Mouse (Mus musculus) mature B cell (primary cell): ENCODE results near the gene Ddi2.
"Not testable (repeated sequence)": the region's sequence is repeated elsewhere in the genome, so short reads cannot be mapped to it uniquely, and the experiment has no call there.

ENCODE experiments used
- in situ Hi-C: fragments of 300-500 bp; cut with MboI; formaldehyde crosslinking; loops from 2 replicates; pipeline ENCODE4 v1.14.3; 2019

The Ddi2 gene

DNA sequence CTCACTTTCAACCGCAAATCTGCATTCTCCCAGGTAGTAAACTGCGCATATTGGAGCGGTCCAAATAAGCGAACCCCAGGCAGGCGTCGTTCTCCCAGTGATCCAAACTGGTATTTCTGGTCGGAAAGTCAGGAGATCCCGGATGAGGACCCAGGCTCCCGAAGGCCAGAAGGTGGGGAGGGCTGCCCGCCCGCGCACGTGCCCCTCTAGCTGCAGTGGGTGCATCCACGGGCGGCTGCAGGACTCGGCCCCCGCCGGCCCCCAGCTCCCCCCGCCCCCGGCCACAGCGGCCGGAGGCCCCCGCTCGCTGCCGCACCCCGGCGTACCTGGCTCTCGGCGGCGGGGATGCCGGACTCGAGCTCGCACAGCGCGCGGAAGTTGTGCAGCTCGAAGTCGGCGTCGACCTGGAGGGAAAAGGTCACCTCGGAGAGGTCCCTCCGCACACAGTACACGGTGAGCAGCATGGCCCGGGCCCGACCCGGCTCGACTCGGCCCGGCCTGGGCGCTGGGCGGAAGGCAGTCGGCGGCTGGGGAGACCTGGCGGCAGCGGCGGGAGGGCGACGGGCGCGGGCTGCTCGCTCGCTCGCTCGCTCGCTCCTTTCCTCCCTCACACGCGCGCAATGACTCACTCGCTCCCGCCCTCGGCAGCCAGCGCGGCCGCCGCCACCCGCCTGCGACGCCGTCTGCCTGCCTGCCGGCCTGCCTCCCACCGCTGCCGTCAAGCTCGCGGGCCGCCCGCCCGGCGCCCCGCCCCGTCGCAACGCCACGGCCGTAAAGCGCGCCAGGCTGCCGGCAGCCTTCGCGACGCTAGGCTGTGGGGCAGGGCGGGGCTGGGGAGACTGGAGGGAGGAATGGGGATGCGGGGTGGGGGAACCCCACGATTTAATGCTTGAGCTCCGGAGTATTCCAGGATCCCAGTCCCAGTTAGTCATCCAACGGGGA is at the start of gene Ddi2:
Gene Ddi2 (minus strand): TSS at position 689 of the 942 bp plus-strand sequence.
- in situ Hi-C loops = loop anchor here (5.0 kb wide), 1 partner anchor 69 kb away; the partner anchor contains the start of genes Casp9 and Dnajc16

DNA sequence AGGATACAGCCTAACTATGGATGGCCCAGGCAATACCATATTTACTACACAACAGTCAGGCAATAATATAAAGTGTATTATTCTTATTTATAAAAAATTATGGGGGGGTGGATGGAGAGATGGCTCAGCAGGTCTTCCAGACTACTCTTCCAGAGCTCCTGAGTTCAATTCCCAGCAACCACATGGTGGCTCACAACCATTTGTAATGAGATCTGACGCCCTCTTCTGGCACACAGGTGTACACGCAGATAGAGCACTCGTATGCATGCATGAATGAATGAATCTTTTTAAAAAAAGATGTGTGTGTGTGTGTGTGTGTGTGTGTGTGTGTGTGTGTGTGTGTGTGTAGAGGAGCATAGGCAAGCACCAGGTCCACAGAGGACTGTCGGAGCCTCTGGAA is 49.8 kb upstream of the Ddi2 start:
- in situ Hi-C loops = not testable (repeated sequence)

DNA sequence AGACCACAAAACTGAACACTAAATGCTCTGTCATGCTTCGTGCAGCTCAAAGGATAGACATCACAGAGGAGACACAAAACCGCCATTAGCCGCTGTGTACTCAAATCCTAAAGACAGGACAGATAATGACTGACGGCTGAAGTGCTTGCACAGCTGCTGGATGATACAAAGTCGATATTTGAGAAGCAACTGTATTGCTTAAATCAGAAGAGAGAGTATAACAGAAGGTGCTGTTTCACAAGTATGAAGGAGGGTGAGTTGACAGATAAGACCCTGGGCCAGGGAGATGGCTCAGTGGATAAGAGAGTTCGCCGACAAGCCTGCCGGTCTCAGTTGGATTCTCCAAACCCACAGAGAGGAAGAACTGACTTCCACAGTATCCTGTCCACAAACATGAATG is 48.6 kb upstream of the Ddi2 start:
- in situ Hi-C loops = no loop called here

DNA sequence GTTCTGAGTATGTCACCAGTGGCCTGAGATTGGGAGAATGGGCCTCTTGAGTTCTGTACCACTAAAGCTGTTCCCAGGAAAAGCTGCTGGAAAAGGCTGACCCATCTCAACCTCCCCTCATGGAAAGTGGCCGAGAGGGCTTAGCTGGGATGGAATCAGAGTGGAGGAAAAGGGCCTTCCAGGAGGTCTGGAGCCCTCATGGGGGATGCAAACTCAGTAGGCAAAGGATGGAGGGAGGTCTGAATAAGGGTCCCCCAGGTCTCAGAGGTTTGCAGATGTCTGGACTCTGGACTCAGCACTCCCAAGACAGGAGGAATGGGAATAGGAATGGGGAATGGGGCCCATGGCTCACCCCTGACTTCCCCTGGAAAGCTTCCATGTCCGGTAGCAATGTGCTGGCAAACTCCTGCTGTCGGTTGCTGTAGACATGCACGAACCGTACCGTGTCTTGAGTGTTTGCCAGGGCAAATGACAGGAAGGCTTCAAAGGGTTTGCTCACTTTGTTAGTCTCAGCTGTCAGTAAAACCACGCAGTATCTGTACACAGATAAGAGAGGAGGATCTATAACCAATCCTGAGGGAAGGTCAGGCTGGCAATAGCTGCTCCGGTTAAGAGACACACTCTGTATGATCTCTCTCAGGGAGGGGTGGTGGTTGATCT is 46.4 kb upstream of the Ddi2 start:
- in situ Hi-C loops = no loop called here

DNA sequence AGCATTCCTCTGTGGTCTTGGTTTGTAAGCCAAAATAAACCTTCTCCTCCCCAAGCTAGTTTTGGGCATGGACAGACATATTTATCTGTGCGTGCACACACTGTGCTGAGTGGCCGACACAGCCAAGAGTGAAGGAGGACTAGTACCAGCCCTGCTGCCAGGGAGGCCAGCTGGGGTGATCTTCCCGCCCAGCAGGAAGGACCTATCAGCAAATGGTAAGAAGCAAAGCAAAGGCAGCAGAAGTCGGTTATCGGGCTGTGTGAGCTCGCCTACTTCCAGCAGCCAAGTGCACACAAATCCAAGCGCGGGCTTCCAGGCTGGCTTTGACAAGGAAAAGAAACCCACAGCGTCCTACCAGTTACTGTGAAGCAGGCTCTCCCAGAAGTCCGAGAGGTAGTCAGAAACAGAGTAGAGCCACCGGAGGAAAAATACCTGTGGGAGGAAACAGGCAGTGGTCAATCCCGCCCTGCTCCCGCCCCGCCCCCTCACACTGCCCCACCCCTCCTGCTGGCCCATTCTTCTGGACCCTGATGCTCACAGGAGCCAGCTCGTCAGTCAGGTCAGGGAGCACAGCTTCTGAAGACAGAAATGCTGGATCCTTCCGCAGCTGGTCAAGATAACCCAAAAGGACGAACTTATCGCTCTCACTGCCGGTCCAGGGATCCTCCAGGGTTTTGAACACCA is 44.3 kb upstream of the Ddi2 start:
- in situ Hi-C loops = no loop called here

DNA sequence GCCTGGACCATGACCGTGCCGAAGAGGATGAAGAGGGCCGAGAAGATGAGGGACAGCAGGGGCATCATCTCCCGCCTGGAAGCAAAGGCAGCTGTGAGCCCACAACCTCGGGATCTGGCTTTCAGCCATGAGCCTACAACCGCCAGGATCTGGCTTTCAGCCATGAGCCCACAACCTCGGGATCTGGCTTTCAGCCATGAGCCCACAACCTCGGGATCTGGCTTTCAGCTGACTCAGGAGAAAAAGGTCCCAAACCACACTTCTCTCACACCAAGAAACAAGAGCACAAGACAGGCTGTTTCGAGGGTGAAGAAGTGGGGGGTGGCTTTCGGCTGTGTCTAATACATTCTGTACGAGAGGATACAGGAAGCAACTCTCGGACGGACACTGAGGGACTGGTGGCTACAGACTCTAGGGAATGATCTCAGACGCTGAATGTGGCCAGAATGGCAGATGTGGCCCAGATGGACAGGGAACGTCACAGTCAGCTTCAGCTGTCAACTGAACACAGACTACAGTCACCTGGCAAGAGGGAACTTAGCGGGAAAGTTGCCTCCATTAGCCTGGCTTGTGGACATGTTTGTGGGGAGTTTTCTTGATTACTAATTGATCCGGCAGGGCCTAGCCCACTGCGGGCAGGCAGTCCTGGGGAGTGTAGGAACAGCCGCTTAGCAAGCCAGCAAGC is 43.6 kb upstream of the Ddi2 start:
- in situ Hi-C loops = no loop called here

DNA sequence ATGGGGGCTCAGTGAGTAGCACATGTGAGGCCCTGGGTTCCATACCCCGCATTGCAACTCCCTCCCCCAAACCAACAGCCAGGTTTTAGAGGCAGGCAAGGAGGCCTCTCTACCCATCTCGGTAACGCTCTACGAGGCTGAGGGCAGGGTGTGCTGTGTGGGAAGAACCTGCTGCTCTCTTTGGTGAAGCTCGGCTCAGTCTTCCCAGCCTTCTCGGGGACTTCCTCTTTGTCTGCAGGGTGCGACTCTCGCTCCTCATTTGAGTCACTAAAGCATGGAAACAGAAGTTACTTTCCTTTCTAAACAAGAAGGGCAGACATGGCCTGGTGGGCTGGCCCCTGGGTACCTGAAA is 43.1 kb upstream of the Ddi2 start:
- in situ Hi-C loops = no loop called here

DNA sequence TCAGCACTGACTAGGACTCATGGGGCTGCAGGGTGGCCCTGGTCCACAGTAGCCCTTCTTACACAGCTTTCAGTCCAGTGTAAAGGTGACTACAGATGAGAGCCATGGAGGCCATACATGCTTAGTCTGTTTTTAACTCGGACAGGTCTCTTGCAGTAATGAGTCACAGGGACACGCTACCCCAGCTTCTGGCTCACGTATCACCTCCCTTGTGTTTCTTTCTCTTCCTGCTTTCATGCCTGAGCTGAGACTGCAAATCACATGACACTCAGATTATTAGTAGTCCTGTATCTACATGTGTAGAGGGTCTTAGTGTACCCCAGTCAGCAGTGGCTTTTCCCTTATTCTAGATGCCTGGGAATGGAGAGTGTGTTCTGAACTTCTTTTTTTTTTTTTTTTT is 41.8 kb upstream of the Ddi2 start:
- in situ Hi-C loops = no loop called here

DNA sequence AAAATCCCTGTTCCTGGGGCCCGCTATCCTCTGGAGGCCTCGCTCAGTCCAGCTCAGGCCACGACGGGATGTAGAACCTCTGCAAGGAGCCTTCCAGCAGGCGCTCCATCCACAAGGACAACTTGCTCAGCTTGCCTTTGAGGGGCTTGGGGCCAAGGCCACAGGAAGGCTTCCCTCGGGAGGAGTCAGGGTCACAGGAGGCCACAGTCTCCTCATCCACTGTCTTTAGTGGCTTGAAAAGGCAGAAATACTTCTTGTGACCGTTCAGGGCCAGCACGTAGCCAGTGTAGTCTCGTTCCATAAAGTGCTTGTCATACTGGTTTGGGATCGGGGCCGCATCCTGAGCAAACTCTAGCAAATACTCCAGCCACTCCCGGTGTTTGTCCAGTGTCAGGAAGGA is 40.3 kb upstream of the Ddi2 start:
- in situ Hi-C loops = no loop called here

DNA sequence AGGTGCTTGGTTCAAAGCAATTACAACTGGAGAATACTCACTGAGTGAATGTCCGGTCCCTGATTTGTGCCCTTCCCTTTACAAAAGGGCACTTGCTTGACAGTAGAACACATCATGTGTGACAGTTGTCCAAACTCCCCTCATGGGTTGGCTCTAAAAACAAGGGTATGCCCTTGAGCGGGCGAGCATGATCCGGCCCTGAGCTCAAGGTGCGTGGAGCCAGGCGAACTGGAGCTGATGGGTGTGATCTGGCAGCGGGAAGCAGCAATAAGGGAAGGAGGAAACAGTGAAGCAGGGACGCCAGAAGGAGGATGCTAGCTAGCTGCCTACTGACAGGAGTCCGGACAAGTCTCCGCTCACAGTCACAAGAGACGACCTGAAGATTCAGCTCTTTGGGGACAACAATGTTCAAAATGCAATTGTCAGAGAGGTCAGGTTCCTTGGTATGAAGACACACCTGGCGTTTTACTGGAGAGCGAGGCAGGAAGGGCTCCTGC is 38.9 kb upstream of the Ddi2 start:
- in situ Hi-C loops = no loop called here

DNA sequence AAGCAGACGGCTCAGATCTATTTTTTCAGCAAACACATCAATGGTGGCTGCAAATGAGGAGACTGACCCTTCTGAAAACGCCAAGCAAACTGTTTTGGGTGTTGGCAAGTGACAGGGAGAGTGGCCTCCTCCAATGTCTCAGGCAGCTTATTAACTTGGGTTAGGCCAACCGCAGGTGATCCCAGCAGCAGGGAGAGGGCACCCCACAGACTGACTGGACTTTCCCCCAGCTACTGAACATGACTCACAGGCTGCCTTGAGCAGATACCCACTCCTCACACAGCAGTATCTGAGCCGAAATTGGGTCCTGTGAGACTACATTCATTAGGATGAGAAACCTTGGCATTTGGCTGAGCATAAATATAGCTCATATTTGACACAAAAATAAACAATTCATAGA is 37.7 kb upstream of the Ddi2 start:
- in situ Hi-C loops = no loop called here

DNA sequence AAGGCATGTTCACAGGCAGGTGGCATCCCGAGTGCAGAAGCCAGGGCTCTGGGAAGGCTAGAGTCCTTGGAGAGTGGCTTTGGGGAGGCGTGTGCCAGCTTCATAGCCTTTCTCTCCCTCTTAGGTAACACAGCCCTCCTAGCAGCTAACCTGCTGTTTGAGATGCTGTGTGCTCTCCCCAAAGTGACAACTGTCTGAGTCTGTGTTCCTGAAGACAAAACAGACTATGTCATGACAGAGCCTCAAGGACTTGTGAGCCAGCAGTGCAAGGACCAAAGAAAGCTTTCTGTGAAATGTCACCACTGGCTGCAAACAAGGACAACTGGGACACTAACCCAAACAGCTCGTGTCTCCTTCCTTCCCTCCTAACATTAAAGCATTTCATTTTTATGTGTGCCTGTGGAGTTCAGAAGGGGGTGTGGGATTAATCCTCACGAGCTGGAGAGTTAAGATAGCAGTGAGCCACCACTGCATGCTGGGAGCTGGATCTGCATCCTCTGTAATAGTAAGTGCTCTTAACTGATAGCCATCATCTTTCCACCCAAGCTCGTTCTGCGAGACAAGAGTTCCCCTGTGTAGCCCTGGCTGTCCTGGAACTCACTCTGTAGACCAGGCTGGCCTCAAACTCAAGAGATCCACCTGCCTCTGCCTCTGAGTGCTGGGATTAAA is 35.8 kb upstream of the Ddi2 start:
- in situ Hi-C loops = no loop called here

DNA sequence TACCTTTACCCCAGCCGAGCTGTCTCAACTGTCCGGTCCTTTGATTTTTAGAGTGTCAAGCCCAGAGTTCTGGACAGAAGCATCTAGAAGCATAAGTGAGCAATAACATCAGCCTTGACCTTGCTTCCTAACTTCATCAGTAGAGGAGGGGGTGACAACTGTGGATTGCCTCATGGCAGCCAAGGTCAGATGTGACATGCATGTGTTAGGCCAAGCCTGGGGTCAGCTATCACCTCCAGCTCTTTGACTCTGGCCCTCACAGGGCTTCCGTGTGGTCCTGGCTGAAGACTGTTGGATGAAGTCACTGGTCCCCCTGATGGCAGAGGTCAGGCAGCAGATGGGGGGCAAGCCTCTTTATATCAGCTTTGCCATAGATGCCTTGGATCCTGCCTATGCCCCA is 33.9 kb upstream of the Ddi2 start:
- in situ Hi-C loops = no loop called here

DNA sequence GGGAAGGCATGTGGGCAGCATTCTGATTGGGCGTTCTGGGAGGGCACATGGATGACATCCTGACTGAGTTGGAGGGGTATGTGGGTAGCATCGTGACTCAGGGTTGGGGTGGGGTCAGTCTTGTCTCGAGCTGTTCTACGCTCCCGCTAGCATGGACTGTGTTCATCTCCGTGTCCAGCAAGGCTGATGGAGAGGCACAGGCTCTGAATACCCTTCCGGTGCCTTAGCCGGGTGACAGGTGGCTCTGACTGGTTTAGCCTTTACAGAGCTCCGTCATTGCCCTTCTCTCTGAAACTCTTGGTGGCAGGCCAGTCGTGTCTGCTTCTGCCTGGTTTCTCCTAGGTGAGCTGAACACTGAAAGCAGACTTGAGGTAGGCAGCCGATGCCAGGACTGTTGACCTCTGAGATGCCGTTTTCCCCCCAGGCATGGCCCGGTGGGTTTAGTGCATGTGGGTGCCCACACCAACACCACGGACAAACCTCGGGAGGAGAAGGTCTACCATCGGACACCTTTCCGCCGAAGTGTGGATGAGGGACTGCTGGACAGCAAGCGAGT is 32.2 kb upstream of the Ddi2 start:
- in situ Hi-C loops = no loop called here

DNA sequence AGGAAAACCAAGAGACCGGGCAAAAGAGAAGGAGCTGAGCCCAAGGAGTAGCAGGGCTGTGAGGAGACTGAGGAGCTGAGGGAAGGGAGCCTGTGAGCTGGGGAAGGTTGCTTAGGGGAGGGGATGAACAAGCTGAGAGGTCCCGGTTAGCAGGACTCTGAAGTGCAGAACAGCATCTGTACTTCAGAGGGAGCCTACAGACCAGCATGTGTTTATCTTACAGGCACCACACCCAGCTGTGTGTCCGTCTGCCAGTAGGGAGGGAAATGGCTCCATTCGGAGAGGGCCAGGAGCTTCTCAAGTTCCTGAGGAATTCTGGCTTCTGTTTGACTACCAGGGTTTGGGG is 28.8 kb upstream of the Ddi2 start:
- in situ Hi-C loops = no loop called here

DNA sequence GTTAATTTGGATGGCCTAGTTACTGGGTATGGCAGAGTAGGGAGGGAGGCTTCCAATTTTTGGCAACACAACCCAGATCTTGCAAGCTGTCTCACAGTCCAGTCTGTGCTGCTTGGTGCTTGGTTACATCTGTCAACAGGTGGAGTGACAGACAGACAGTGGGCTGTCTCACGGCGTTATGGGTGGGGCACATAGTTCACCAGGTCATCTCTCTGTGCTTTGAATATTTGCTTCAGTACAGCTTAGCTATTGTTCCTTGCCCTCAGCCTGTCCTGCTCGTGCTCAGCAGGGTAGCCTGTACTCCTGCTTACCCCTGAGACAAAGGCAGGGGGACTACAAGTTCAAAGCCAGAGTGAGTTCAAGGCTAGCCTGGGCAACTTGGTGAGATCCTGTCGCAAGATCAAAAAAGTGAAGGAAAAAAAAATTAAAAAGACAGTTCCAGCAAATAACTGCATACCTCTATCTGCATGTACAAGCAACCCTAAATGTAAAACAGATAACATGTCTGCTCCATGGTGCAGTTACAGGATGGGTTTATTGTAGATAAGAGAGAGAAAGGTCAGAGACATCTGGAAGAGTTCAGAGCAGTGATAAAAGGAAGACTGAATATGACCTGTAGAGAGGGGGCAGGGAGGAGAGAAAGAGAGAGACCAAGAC is 28.3 kb upstream of the Ddi2 start:
- in situ Hi-C loops = no loop called here

DNA sequence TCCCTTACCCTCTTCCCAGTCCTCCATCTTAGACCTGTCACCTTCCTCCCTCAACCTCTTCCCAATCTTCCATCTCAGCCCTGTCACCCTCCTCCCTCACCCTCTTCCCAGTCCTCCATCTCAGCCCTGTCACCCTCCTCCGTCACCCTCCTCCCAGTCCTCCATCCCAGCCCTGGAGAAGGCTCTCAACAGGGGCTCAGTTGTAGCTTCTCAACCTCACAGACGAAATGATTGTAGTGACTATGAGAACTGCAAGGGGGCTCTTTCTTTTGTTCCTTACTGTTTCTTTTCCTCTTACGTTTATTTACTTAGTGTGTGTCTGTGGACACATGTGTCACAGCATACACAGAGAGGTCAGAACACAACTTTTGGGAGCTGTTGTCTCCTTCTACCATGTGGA is 27.6 kb upstream of the Ddi2 start:
- in situ Hi-C loops = no loop called here

DNA sequence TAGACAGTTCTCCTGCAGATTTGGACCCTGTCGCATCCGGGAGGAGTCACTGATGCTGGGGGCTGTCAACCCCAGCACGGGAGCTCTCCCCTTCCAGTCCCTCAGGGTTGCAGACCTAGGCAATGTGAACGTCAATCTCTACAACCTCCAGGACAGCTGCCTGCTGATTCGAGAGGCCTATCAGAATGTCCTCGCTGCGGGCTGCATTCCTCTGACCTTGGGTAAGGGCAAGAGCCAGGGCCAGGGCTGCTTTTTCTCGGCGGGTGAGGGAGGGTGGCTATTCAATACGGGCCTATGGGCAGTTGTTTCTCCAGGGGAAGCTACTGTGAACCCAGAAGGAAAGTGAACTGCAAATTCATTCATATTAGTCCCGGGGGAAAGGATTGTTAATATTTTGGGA is 26.3 kb upstream of the Ddi2 start:
- in situ Hi-C loops = no loop called here

DNA sequence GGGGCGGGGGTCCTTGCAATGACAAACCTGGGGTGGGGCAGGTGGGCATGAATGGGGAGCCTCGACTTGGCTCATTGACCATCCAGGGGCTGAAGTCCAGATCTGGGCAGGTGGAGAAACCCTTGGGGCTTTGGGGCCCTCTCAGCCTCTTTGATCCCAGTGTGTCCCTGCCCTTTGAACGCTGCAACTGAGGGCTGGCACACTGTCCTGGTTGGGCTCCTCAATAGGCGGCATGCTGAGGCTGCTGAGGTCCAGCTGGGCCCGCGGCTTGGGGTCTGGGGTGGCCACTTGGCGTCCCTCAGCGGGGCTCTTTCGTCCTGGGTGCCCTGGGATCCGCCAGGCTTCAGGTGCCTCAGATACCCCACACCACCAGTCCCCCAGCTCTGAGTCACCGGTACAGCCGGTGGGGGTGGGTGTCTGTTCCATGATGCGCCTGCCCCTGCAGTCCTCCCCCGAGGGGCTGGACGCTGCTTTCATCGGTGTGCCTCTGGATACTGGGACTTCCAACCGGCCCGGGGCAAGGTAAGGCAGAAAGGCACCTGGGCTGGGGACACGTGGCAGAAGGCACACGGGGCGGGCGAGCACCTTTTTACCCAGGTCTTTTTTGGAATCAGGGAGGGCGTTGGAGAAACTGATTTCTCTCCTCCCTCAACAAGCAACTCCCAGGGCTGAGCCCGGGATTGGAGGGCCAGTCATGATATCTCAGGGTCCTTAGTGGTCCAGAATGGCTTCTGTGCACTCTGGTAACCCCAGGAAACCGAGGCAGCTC is 23.5 kb upstream of the Ddi2 start, which contains the start of gene Agmat:
Gene Agmat (plus strand): TSS at position 95 of the 769 bp plus-strand sequence.
- in situ Hi-C loops = no loop called here

DNA sequence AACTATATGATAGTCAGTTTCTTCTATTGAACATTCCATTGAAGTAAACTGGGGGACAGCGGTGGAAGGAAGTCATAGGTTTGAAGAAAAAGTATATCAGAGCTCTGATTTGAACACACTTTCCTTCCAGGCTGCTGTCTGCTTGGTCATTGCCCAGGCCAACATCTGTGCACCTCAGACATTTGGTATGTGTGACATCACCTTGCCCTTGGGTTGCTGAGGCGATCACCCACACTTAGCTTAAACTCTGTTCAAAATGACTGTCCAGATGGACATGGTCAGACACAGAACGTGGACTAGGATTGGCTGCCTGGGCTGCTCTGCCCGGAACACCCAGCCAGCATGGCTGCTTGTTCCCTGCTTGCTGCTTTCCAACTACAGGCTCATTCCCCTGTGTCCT is 19.2 kb upstream of the Ddi2 start:
- in situ Hi-C loops = no loop called here
